Mouse (Mus musculus) C2C12 (cell line): ENCODE data around the gene Hsd17b14.

ENCODE experiments used
- CEBPB ChIP-seq: IDR thresholded peaks from one replicate; pipeline ENCODE4 v1.6.1; 2011; ENCODE audit warnings: low read depth, mild to moderate bottlenecking, control low read depth, moderate library complexity
- CTCF ChIP-seq: IDR thresholded peaks from one replicate; pipeline ENCODE4 v1.5.1; 2011; ENCODE audit not compliant: control insufficient read depth, insufficient read depth, insufficient read length
- FOSL1 ChIP-seq: IDR thresholded peaks from one replicate; pipeline ENCODE4 v1.8.0; 2011; ENCODE audit warnings: mild to moderate bottlenecking, low read length; ENCODE audit not compliant: poor library complexity, insufficient read depth, severe bottlenecking
- MAX ChIP-seq: IDR thresholded peaks from one replicate; pipeline ENCODE4 v1.6.1; 2011; ENCODE audit warnings: mild to moderate bottlenecking, control low read depth
- MYOG ChIP-seq: IDR thresholded peaks from one replicate; pipeline ENCODE4 v1.6.1; 2011; ENCODE audit not compliant: control insufficient read depth, insufficient read length; ENCODE audit errors: extremely low read depth
- USF1 ChIP-seq: IDR thresholded peaks from one replicate; pipeline ENCODE4 v1.6.1; 2011; ENCODE audit warnings: low read depth, mild to moderate bottlenecking, control low read depth, moderate library complexity

DNA sequence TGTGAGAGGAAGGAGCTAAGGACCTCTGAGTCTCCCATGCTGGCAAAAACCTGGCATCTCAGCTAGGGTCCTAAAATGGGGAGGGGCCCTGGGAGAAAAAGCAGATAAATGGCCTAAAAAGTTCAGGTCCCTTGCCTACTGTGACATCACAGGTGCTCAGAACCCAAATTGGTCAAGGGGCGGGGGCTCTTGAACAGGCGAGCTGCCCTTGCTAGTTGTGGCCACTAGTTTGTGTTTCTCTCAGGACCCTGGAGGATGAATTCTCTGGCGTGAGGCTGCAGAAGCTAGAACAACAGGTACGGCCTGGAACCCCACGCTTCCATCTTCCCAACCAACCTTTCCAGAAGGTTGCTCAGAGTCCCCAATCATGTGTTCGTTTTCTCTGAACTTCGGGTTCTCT, 40.3 kb upstream of the Hsd17b14 start:
- TF ChIP-seq CTCF (no peak), USF1 (no peak), MAX (no peak), MYOG (no peak), FOSL1 (no peak), CEBPB (no peak)
